Mouse (Mus musculus) CD4-positive, CD25-positive, alpha-beta regulatory T cell, adult 2 months (primary cell): ENCODE data around the gene Dzip1.
A peak's percentile ranks its signal among the peaks of the same experiment; 100 is the strongest.

ENCODE experiments used
- DNase-seq: peaks from one replicate; pipeline ENCODE4 v3.0.0-alpha.2; 2012; ENCODE audit warnings: low read depth, low spot score

The Dzip1 gene

DNA sequence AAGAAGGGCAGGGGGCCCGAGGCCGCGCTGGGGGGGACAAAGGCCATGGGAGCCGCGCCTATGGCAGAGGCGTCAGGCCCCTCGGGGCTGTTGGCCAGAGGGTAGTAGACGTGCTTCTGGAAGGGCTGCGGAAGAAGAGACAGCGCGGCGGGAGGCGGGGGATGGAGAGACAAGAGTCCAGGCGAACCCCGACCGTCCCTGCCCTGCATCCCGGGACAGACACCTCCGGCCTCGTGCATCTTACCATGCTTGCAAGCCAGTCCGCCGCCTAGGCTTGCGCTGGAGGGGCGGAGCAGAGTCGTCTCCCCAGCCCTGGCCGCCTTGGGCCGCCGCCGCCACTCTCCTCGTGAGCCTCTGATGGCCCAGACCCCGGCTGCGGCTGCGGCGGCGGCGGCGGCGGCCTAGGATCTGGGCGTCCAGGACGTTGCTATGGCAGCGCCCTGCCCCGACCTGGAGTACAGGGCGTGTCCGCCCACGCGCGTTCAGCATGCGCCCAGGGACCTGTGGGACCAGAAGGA, 2.5 kb downstream of the Dzip1 start:
- DNase-seq, result peak; percentile 52

DNA sequence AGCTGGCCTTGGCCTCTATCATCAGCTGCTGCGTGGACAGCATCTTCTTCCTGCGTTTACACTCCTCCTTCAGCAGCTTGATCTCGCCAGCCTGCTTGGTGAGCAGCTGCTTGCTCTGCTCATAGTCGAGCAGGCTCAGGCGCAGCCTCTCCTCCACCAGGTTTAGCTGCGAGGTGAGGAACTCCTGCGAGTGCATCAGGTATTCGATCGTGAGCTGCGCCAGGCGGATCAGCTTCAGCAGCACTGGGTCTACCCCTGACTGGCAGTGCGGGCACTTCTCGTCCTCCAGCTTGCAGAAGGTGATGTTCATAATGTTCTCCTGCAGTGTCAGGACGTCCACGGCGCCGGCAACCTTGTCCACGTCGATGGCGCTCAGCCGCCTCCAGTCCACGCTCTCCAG, 3.0 kb downstream of the Dzip1 start:
- no peak for DNase-seq

DNA sequence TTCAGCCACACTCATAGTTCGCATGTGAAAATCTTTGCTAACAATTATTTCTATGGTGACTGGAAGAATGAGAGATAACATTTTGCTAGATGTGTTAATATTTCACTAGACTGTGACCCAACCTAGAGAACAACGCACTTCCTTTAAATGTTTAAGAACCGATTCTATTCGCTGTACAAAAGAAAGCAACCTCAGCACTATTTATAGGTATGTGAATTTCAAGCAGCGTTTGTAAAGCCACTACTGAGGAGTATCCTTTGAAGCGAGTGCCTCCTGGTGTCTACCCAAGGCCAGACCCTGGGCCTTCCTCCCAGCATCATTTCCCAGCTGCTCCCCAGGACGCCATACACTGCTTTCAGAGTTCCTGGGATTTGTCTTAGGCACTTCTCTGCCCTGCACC, 4.6 kb downstream of the Dzip1 start:
- no peak for DNase-seq

DNA sequence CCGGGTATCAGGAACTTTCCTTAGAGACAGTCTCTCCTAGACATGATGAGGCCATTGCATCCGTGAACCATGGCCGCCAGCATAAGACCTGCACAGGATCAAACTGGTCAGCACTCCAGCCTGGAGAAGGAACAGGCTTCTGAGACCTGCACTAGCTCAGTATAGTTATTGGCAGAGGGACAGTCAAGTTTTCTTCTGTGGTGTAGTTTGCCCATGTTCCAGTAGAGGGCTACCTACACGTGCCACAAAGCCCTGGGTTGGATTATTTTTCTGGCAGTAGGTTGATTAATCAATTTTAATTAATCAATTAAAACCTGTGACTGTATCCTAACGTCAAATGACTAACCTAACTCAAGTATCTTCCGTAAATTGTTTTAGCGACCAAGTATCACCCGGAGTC, 6.2 kb downstream of the Dzip1 start:
- peak; percentile 74 for DNase-seq

DNA sequence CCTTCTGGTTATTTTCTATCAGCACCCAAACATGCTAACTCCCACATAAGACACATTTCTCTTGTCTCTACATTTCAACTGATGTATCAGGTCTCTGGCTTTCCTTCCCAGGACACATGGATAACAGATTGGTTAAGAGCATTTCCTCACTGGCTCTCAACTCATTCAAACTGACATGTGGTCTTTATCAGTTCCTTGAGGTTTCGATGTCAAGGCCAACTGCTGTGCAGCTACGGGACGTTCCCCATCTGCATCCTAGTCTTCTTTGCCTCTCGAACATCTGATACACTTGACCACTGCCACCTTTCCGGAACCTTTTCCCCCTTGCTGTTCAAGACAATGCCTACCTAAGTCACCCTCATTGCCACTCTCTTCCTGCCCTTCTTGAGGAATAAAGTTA, 11.6 kb downstream of the Dzip1 start:
- DNase-seq, result no peak

DNA sequence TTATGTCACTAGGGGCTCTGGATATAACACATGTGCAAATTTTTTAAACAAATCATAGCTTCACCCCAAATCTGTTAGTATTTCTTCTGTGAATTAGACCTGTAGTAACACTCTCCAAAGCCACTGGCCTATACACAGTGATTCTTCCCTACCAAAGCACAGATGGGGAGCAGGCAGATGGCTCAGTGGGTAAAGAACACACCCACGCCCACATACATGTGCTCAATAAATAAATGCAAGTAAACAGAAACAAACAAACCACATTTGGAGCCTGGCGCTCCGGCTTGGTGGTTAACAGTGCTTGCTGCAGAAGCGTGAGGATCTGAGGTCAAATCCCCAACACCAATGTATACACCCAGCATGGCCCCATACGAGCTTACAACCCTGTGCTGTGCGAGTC, 13.7 kb downstream of the Dzip1 start:
- DNase-seq, result no peak

DNA sequence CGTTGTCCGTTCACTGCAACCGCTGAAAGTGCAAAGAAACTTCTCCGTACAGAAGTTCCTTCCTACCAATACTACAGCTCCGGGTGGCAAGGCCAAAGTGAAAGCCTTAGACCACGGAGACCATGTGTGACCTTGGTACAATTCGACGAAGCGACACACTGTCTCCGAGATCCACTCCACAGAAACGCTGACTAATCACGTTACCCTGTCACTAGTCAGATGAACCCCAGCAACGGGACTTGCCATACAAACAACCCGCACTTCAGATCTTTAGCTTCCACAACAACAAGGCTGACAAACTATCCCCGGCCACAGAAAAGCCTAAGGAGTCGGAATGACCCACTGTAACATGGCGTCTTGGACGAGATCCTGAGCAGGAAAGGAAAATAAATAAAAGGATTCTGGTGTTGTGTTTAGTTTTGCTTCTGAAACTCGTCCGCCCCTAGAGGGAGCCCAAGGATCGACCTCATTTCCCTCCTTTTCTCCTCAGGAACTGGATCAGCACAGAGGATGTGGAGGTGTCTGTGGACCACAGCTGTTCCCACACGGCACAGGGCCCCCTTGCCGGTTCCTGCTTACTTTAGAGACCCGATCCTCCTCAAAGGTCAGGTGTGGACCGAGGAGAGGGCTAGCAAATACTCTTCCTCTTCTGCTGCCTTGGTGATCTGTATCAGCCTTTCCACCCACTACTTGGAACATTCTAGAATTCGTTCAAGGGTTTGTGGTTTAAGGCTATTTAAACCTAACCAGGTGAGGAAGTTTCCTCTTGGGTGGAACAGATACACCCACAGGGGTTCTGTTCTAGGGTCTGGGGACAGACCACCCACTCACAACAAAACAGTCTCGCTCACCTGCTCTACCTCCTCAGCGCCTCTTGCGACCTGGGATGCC, 14.7 kb downstream of the Dzip1 start:
- DNase-seq, result peak; percentile 76

DNA sequence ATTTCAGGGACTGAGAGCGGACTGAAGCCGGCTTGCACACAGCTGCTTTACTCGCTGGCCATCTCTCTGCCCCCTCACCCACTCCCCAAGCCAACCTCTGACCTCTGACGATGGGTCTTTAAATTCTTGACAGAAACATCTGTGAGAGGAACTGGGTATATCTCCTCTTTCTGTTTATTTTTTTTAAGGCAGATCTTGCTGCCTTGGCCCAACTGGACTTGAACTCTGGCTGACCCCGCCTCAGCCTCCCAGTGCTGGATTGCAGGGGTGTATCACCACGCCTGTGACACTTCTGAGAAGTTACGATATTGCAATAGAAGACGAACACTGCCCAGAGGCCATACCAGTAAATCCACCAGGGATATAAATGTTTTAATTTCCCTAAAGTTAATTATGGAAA, 15.4 kb downstream of the Dzip1 start:
- no peak for DNase-seq

DNA sequence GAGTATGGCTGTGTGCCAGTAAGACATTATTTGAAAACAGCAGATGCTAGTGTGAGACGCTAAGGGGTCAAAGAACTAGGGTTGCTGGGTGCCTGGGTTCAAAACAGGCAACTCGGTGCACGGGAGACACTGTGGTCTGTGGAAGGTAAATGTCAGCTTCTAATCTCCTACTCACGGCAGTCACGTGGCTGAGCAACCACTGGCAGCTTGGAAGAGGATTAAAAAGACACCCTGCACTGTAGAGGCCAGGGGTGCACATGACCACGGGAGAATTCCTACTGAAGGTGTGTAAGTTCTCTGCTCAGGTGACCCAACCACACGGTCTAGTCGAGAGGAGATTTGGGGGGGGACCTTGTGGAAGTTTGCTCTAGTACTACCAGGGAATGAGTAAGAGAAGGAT, 17.7 kb downstream of the Dzip1 start:
- no peak for DNase-seq

DNA sequence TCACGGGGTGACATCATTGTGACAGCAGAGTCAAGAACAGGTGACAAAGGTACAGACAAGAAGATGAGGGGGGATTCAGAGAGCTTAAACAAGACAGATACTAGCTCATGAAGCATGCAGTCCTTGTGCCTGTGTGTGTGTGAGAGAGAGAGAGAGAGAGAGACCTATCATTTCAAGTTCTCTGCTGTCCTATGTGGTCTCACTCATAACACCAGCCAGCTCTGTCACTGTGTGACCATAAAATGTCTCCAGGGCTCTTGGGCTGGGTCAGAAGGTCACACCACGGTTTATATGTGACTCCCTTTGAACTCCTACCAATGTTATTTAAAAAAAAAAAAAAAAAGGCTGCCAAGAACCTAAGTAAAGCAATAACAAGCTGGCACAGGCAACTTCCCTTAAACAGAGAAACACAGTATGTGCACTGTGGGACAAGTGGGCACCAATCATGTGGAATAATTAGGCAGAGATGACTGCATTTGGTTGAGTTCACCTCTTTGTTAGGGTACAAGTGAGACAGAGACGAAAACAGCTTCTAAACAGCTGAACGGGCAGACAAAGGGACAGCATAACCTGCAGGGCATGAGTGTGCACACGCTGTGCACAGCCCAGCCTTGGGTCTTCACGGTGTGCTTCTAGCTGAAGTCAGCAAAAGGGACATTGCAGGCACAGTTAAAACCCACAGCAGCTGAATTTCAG, 21.2 kb downstream of the Dzip1 start:
- DNase-seq, result no peak

DNA sequence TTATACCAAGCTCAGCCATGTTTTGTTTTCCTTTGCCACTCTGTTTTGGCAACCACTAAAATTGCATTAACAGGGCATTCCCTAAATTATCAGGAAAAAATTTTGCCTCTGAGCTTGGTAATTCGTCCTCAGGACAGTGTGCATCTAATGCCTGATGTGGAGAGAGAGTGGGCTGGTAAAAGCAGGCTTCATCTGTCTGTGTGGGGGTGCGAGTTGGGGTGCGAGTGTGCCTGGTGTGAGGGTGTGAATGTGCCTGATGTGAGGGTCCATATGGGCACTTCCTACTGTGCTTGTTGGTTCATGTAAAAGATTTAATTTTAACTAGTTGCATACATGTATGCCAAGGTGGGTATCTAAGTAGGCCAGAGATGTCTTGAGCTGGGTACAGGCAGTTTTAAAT, 21.9 kb downstream of the Dzip1 start:
- no peak for DNase-seq

DNA sequence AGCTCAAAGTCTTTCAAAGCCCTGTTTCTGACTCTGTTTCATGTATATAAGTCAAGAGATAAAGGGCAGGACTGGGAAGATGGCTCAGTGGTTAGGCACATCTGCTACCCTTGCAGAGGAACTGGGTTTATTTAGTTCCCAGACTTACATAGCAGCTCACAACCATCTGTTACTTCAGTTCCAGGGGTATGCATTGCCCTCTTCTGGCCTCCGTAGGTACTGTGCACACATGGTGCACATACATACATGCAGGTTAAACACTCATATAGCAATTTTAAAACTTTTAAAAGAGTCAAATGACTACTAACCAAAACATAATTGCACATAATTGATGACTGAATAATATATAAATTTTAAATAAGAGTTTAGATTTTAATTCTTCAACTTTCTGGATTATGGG, 24.3 kb downstream of the Dzip1 start:
- DNase-seq, result no peak

DNA sequence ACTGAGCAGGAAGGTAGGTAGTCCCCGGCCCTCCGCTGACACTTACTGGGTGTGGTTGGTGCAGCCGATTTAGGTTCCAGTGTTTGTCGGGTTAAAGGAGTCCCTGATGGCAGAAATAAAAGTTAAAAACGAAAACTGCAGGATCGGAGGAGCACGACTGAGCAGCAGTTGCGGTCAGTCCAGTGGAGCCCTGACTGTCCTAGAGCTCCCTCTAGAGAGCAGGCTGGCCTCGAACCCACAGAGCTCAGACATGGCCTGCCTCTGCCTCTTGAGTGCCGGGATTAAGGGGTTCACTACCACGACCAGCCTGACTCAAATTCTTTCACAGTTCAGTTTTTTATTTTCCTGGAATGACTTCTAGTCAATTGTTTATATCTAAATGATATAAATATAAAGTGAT, 25.3 kb downstream of the Dzip1 start:
- no peak for DNase-seq

DNA sequence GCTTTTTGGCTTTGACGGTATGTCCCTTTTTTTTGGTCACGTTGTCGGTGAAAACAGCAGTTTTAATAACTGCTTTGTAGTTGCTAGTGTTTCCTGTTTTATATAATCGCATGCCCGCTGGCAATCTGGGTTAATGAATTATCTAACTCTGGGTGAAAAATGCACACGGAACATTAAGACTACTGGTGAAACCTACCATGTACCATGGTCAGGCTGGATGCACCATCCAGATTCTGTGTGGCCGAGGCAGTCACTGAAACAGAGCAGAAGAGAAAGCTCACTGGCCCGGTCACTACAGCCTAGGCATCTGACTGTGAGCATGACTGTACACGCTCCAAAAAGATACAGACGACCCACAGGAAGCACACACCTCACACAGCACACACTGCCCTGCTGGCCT, 29.6 kb downstream of the Dzip1 start:
- DNase-seq, result no peak

DNA sequence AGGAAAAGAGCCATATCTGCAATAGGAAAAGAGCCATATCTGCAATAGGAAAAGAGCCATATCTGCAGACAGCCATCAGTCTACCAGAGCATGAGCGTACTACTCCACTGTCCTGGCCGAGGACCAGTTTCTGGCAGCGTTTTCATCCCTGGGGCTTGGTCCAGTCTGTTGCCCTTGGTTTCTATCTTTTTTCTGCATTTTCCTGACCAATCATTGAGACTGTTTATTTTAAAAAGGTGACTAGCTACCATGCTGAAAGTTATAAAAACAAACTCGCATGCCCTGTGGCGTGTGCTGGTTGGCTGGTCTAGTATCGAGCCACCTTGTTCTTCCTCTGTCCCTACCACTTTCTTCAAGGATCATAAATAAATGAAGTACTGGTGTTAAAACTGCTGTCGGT, 30.0 kb downstream of the Dzip1 start:
- DNase-seq, result no peak

DNA sequence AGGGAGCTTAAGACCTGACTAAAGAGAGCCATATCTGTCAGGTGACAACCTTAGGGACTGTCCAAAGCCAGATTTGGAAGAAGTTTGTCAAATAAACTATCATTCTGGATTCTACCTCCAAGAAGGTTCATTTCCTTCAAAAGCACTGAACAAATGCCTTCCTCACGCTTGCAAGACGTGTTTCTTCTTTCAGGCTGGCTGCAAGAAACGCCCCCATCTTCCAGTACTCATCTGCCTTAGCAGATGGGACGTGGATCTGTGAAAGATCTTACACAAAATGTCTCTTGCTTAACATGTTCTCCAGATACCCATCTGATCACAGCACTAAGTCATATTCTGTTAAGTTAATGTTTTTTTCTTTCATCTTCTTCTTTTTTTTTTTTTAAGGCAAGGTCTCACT, 35.2 kb downstream of the Dzip1 start:
- no peak for DNase-seq

DNA sequence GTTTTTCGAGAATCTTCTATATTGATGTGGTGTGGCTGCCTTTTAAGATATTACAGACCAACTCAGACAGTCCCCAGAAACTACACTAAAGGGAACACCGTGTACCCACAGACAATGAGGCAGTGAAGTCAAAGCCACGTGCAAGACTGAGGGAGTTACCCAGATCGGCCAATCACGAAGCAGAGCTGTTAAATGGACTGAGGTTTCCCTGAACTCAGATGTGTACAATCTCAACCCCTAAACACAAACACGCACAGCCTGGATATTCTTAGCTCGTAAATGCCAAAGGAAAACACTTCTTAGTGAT, 41.1 kb downstream of the Dzip1 start:
- no peak for DNase-seq

DNA sequence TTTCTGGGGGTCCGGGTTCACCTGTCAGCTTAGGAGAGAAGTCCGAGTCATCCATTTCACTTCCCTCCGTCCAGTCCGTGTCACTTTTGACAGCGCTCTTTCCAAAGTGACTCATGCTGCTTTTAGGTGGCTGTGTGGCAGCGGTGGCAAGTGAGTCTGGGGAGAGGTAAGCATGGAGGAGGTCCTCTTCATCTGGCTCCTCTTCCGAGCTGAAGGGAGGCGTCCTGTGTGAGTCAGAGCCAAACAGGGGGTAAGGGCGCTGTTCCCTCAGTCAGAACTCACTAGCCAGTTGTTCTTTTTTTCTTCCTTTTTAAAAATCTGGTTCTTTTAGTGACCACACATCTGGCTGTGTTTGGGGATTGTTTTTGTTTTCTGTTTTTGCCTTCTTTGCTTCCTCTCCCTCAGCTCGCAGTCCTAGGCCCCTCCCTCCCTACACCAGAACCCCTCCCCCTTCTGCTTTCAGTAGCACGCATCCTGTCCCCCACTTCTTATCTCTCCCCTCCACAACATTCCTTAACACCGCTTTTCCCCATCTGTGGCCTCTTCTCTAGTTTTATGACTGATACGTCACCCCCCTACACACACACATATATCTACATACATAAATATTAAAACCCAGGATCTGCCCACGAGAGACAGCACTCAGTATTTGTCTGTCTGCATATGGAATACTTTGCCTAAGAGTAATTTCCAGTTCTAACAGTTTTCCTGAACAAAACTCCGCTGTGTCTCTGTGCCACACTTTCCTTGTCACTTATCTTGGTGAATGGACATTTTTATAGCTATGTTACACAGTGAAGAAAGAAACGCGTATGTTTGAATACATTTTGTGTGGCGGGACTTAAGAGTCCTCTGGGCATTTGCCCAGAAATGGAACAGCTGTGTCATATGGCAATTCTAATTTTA, 41.7 kb downstream of the Dzip1 start:
- DNase-seq, result no peak

DNA sequence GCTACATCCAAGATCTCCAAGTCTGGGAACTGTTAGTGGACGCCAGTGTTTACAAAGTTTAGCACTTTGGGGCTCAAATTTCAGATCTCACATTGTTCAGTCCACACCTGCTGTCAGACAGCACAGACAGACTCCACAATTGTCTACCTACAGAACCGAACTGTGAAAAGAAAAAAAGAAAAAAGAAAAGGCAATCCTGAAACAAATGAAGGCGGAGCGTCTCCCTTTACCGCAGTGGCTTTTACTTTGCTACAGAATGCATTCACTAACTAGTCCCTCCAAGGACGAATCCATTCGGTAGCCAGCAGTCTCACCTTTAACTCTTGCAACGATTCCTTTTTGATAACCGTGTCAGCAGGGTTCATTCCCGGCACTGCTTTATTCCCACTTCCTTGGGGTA, 44.6 kb downstream of the Dzip1 start:
- no peak for DNase-seq

DNA sequence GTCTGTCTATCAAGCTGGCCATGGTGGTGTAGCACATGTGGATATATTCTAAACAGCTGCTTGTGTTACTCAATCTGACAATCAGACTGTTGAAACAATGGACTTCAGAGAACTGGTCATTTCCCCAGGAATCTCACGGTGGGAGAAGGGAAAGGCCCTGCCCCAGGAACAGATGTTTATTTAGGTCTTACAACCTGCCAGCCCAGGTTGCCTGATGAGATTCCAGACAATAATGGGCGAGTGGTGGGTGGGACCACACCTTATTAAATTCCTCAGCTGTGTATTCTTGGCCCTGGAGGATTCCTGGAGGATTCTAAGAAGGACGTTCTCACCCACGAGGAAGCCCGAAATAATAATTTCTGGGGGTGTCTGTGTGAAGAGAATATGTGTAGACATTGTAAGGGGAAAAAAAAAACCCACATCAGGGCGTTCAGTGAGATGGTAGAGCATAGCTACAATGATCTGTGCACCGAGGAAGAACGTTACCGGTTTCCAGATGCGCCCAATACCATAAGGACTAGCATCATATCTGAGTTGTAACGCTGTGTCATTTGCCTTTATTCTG, 46.8 kb downstream of the Dzip1 start:
- no peak for DNase-seq

DNA sequence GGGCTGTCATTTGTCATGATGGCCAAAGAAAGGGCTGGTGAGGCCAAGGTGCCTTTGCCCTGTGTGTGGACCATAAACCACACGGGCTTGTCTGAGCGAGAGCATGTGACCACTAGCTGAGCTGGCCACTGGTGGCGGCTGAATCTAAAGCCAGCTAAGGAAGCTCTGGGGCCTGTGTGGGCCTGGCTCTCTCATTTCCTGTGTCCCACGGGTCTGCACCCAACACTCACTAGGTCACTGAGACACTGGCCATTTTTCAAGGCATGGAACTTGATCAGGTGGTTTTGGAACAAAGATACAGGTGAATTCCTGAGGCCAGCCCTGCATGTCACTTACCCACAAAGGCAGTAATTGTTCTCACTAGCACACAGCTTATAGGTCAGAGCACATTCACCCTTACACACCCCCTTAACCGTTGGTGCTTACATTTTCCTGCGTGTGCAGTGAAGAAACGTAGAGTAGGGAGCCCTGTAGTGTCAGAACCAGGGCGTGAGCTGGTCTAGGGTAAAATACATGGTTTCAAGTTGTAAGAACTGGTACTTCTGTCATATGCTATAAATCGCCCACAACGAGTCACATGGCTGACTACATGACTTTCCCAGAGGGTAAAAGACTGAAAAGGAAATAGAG, 50.4 kb downstream of the Dzip1 start:
- DNase-seq, result no peak
